Mouse (Mus musculus) C2C12 (cell line): ENCODE measurements around the gene Fam71b.

Source experiments
- CTCF ChIP-seq: IDR thresholded peaks from one replicate; pipeline ENCODE4 v1.5.1; 2011; ENCODE audit not compliant: control insufficient read depth, insufficient read depth, insufficient read length
- MYOD1 ChIP-seq: IDR thresholded peaks from one replicate; pipeline ENCODE4 v1.6.1; 2011; ENCODE audit warnings: low read depth; ENCODE audit not compliant: control insufficient read depth, insufficient read length

GRCm38 (mm10) chr11:46362061-46363022, 34.0 kb upstream of the Fam71b start:
- no peak for TF ChIP-seq MYOD1
- no peak for TF ChIP-seq CTCF
